Mouse (Mus musculus) C2C12 (cell line): ENCODE measurements around the gene Taf8. TPM values are rescaled to one million over a fixed set of nuclear protein-coding genes. Genes with fewer than 3 reads are reported as not detected.

Experiments
- H3K27me3 ChIP-seq: one replicate; pipeline ENCODE4 v1.6.1; 2011; ENCODE audit not compliant: control insufficient read depth, insufficient read depth, insufficient read length
- H3K36me3 ChIP-seq: one replicate; pipeline ENCODE4 v1.6.1; 2011; ENCODE audit not compliant: control insufficient read depth, insufficient read depth
- H3K4me3 ChIP-seq: one replicate; pipeline ENCODE4 v1.5.1; 2011; ENCODE audit warnings: mild to moderate bottlenecking, control low read depth; ENCODE audit not compliant: poor library complexity, insufficient read depth, severe bottlenecking
- H3K79me2 ChIP-seq: one replicate; pipeline ENCODE4 v1.6.1; 2011; ENCODE audit not compliant: control insufficient read depth, insufficient read depth
- H3K79me3 ChIP-seq: one replicate; pipeline ENCODE4 v1.6.1; 2011; ENCODE audit warnings: low read depth, control low read depth
- H3ac ChIP-seq: one replicate; pipeline ENCODE3; 2011; ENCODE audit warnings: low read depth; ENCODE audit not compliant: control insufficient read depth, insufficient read length
- CEBPB ChIP-seq: IDR thresholded peaks from one replicate; pipeline ENCODE4 v1.6.1; 2011; ENCODE audit warnings: low read depth, mild to moderate bottlenecking, control low read depth, moderate library complexity
- CTCF ChIP-seq: IDR thresholded peaks from one replicate; pipeline ENCODE4 v1.5.1; 2011; ENCODE audit not compliant: control insufficient read depth, insufficient read depth, insufficient read length
- FOSL1 ChIP-seq: IDR thresholded peaks from one replicate; pipeline ENCODE4 v1.8.0; 2011; ENCODE audit warnings: mild to moderate bottlenecking, low read length; ENCODE audit not compliant: poor library complexity, insufficient read depth, severe bottlenecking
- MAX ChIP-seq: IDR thresholded peaks from one replicate; pipeline ENCODE4 v1.6.1; 2011; ENCODE audit warnings: mild to moderate bottlenecking, control low read depth
- MYOD1 ChIP-seq: IDR thresholded peaks from one replicate; pipeline ENCODE4 v1.6.1; 2011; ENCODE audit warnings: low read depth; ENCODE audit not compliant: control insufficient read depth, insufficient read length
- MYOG ChIP-seq: IDR thresholded peaks from one replicate; pipeline ENCODE4 v1.6.1; 2011; ENCODE audit not compliant: control insufficient read depth, insufficient read length; ENCODE audit errors: extremely low read depth
- USF1 ChIP-seq: IDR thresholded peaks from one replicate; pipeline ENCODE4 v1.6.1; 2011; ENCODE audit warnings: low read depth, mild to moderate bottlenecking, control low read depth, moderate library complexity
- polyA plus RNA-seq: library from polyadenylated mRNA; unstranded; fragments of >200 nt; fragmentation: generic; extraction: Trizol; gene quantifications from one replicate; pipeline ENCODE4 v1.2.1, GENCODE M21; 2012; ENCODE audit warnings: missing spikeins

The Taf8 gene
- polyA plus RNA-seq, 1 experiment = 12.2 TPM

DNA sequence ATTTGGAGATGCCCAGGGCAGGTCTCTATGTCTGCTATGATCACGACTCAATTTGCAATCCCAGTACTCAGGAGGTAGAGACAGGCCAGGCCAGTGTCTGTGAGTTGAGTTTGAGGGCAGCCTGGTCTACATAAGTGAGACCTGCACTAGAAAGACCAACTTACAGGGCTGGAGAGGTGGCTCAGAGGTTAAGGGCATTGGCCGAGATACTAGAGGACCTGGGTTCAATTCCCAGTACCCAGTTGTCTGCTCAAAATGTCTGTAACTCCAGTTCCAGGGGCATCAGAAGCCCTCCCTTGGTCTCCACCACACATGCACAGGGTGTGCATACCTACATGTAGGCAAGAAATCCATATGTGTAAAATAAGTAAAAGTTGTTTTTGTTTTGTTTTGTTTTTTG is 5.4 kb upstream of the Taf8 start:
- TF ChIP-seq CEBPB (no peak), FOSL1 (no peak), MYOD1 (no peak), USF1 (no peak), MYOG (no peak), CTCF (no peak), MAX (no peak)
- Histone ChIP-seq H3K4me3 (no peak overlapping the region), H3K79me3 (no peaks in the 10 kb centered on the region), H3K36me3 (no peaks in the 10 kb centered on the region), H3ac (no peak overlapping the region), H3K79me2 (no peaks in the 10 kb centered on the region), H3K27me3 (no peaks in the 10 kb centered on the region)

DNA sequence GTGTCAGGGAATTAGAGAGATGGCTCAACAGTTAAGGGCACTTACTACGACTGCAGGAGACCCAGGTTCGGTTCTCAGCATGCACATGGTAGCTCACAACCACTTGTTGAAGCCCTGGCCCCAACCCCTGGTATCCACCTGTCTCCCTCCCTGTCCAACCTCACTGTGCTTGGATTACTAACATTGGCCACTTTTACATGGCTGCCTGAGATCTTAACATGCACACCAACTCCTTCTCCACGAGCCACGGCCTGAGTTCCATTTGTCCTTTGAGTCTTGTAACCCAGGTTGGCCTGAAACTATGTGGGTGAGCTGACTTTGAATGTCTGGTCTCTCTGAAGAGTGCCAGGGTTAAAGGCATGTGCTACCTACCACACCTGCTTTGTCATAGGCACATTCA is 4.6 kb upstream of the Taf8 start:
- TF ChIP-seq FOSL1 = no peak
- no peak for TF ChIP-seq MYOD1
- TF ChIP-seq CTCF = no peak
- no peak for TF ChIP-seq USF1
- no peak for TF ChIP-seq MYOG
- TF ChIP-seq CEBPB = no peak
- no peak for TF ChIP-seq MAX
- H3K79me2 ChIP-seq = no peaks in the 10 kb centered on the region
- no peak overlapping the region for H3K4me3 ChIP-seq
- no peaks in the 10 kb centered on the region for H3K79me3 ChIP-seq
- H3ac ChIP-seq = no peak overlapping the region
- H3K27me3 ChIP-seq = no peaks in the 10 kb centered on the region
- no peaks in the 10 kb centered on the region for H3K36me3 ChIP-seq

DNA sequence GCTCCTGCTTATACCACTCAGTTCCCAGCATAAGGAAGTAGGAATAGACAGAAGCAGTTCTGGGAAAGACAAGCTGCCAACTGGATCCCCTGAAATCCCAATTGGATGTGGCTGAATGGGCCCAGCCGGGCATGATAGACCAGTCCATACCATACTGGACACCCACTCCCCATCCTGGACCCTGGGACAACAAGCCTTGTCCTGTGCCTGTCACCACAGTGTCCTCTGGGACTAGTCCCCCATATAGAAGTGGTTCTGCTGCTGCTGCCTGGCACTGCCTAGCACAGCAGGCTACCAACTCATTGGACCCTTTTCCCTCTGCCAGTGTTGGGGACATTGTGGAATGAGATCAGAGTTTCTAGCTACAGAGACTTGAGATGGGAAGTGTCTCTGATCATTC is 4.0 kb upstream of the Taf8 start:
- TF ChIP-seq MAX (no peak), FOSL1 (no peak), MYOG (no peak), CTCF (no peak), MYOD1 (no peak), CEBPB (no peak), USF1 (no peak)
- no peaks in the 10 kb centered on the region for H3K27me3 ChIP-seq
- H3K79me2 ChIP-seq = peaks cover 6% of the 10 kb centered on the region
- peaks cover 5% of the 10 kb centered on the region for H3K79me3 ChIP-seq
- H3K4me3 ChIP-seq = no peak overlapping the region
- no peaks in the 10 kb centered on the region for H3K36me3 ChIP-seq
- H3ac ChIP-seq = no peak overlapping the region

DNA sequence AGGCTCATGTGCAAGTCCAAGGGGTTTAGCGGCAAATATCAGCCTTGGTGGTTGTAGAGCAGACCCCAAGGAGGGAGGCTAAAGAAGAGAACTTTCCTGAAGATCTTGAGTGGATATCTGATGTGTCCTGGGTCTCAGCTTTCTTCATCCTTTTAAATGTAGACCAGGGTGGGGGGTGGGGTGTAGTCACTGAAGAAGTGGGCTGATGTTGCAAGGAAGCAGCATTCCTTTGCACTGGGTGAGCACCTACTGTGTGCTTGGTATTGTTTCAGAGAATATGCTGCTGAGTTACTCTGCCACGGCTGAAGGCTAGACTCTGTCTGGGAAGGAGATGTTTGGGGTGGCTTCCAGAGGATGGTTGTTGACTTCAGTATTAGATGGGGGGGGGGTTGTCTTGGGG is 3.5 kb upstream of the Taf8 start:
- Histone ChIP-seq H3K4me3 (peak overlapping the region; percentile 6), H3K27me3 (no peaks in the 10 kb centered on the region), H3K79me3 (peaks cover 8% of the 10 kb centered on the region), H3K36me3 (peaks cover 4% of the 10 kb centered on the region), H3ac (no peak overlapping the region), H3K79me2 (peaks cover 11% of the 10 kb centered on the region)
- no peak for TF ChIP-seq MYOD1
- TF ChIP-seq USF1 = no peak
- no peak for TF ChIP-seq MYOG
- TF ChIP-seq CTCF = no peak
- TF ChIP-seq FOSL1 = no peak
- no peak for TF ChIP-seq MAX
- no peak for TF ChIP-seq CEBPB

DNA sequence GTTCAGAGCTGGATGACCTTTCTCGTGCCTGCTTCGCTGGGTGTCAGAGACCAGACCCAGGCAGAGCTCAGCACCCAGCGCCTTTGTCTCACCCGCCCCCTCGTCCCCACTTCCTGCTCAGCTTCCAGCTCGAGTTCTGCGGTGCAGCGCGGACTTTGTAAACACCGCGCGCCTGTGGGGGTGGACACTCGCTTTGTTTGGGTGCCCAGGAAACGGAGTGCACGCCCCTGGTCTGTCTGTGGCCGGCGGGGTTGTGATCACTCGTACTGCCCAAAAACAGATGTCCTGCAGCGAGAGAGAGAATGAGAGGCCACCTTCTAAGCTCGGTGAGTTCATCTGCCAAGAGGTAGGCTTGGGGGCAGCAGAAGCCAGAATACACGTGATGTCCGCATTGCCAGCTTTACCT is 2.9 kb upstream of the Taf8 start, which contains the start of gene Ccnd3:
TSS of gene Ccnd3 (plus strand) at position 111 of the 406 bp plus-strand sequence.
- peaks cover 10% of the 10 kb centered on the region for H3K36me3 ChIP-seq
- peaks cover 10% of the 10 kb centered on the region for H3K79me3 ChIP-seq
- H3K4me3 ChIP-seq = peak within 1 kb of the TSS; percentile 6
- peak within 1 kb of the TSS; percentile 31 for H3ac ChIP-seq
- TF ChIP-seq CTCF (no peak), CEBPB (no peak), MYOD1 (no peak), USF1 (no peak), FOSL1 (no peak), MYOG (no peak), MAX (no peak)
- H3K79me2 ChIP-seq = peaks cover 17% of the 10 kb centered on the region
- H3K27me3 ChIP-seq = no peaks in the 10 kb centered on the region

DNA sequence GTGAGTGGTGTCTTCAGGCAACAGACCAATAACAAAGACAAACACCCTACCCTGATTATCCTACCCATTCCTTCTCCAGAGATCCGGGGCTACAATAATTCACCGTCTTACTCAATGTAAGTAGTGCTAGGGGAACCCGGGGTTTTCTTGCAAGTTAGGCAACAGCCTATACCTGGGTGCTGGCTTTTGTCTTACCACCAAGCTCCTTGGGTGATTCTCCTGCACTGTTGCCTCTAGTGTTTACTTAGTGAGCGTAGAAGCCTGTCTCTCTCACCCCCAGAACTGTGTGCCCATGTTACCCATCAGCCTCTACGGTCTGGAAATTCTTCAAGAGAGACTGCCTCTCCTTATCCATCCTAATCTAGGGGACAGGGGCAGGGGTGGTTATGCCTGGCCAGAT is 2.1 kb upstream of the Taf8 start:
- TF ChIP-seq CEBPB (no peak), CTCF (no peak), USF1 (no peak), MYOG (no peak), FOSL1 (no peak), MYOD1 (no peak), MAX (no peak)
- Histone ChIP-seq H3K27me3 (no peaks in the 10 kb centered on the region), H3K79me2 (peaks cover 17% of the 10 kb centered on the region), H3K79me3 (peaks cover 10% of the 10 kb centered on the region), H3ac (no peak overlapping the region), H3K36me3 (peaks cover 11% of the 10 kb centered on the region), H3K4me3 (no peak overlapping the region)
